Mouse (Mus musculus) stomach, postnatal 0 days (tissue): ENCODE data around the gene Sept9.

ENCODE experiments used
- CTCF ChIP-seq: IDR thresholded peaks from 2 replicates; pipeline ENCODE4 v1.5.1; 2016; ENCODE audit warnings: antibody characterized with exemption, low read depth, mild to moderate bottlenecking, moderate library complexity
- EP300 ChIP-seq: optimal IDR thresholded peaks from 2 replicates; pipeline ENCODE3; 2016; ENCODE audit warnings: antibody characterized with exemption

GRCm38 (mm10) chr11:117384897-117385296 is 185.4 kb downstream of the Sept9 start:
- TF ChIP-seq CTCF (peak; percentile 93), EP300 (no peak)
